Mouse (Mus musculus): ENCODE data around the gene Scn3a.
"Not testable (repeated sequence)": the region's sequence is repeated elsewhere in the genome, so short reads cannot be mapped to it uniquely, and the experiment has no call there.

Scn3a gene

DNA sequence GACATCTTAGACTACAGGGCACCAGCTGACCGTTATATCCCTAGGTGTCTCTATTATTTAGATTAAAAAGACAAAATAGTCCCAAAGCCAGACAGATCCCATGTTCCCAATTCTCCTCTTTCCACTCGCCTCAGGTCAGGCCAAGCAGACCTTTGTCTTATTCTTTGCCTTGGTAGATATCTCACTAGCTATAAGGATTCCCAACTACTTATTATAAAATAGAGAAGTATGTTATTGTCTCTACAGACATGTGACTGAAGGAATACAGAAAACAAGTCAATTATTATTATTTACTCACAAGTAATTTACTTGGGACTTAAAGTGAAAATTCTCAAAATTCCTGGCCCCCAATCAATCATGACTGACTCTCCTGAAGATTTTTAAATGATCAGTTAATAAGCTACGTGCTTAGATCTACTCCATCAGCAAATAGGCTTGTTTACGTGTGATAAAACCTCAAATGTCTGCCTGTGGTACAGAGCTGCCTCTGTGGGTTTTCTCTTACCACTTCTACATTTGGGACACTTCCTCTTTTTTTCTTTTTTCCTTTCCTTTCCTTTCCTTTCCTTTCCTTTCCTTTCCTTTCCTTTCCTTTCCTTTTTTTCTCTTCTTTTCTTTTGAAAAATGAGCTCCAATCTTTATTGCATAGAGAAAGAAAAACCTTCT lies 86.3 kb downstream of the Scn3a start:
- no peak for DNase-seq

DNA sequence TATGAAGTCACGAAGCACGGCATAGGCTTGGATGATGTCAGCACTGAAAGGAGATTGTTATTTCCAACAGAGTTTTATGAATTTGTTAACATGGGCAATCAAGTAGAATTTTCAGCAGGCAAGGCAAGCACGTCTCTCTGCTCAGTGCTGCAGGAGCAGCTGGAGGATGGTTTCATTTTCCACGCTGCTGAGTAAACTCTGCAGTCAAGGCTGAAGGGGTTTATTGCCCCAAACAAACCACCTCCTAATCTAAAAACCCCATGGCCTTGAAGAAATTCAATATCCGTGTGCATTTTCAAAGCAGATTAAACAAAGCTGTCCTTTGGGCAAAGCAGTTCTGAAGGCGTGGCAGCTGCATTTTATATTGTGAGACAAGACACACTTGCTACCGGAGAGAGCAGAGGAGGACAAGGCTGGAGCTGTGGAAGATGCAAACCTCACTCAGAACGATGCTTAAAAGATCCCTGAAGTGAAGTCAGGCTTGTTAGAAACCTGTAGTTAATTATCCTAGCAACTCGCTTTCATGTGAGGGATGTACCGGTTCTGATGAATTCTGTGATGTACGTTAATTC lies 96.0 kb downstream of the Scn3a start:
- no peak for DNase-seq

DNA sequence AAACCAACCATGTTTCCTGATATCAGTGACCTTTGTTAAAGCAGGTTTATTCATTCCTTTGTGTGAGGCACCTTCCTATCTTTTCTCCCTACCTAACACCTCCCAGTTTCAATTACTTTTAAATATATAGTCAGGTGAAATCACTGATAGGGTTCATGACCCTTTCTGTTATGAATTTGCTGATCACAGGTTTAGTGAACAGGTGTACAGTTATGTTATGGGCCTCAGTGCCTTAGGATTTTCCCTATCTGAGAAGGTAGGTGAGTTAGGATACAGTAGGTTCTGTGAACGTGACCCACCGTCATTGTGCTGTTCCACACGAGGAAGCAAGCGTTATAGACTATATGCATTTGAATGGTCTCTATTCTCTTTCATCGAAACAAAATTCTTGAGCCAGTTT lies 101.7 kb downstream of the Scn3a start:
- DNase-seq: no peak

DNA sequence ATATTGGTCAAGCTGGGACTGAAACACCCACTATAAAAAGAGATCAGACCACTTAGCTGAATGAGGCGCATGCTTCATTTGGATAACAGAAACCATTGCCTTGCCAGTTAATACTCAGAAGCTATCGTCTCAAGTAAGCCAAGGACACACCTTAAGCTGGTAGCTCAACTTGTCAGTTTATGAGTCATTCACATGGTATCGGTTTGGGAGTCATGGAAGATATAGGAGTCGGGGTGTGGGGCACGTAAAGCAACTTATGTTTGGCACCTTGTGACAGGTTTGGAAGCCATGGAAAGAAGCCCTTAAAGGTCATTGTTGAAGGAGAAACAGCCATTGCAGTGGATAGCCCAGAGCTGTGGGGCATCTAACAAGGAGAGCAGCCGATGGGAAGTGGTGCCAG lies 113.7 kb downstream of the Scn3a start:
- no peak for DNase-seq

DNA sequence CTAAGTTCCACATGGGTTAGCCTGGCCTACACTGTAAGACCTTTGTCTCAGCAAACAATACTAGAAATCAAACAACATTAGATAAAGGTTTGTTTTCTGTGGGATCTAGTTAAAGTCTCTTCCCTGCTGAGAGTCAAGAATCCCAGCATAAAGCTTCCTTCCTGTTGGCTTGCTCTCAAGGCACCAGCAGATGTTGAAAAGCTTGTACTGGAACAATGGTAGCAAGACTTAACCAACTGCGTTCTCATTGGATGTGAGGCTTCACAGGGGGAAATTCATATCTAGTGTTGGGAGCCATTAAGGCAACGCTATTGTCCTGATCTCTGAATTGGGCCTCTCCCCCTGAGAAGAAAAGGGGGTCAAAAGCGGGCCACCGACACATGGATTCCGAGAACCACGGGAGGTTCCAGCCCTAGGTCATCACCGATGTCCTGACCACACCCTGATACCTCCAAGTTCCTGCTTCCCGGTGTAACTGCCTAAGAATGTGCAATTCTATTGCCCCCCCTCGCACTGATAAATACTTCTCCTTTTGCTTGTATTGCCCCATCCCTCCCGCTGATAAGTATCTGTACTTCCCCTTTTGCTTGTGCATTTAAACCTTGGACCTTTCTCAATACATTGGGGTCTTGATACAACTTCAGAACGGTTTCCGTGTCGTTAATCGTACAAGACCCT lies 115.9 kb downstream of the Scn3a start:
- not testable (repeated sequence) for DNase-seq

DNA sequence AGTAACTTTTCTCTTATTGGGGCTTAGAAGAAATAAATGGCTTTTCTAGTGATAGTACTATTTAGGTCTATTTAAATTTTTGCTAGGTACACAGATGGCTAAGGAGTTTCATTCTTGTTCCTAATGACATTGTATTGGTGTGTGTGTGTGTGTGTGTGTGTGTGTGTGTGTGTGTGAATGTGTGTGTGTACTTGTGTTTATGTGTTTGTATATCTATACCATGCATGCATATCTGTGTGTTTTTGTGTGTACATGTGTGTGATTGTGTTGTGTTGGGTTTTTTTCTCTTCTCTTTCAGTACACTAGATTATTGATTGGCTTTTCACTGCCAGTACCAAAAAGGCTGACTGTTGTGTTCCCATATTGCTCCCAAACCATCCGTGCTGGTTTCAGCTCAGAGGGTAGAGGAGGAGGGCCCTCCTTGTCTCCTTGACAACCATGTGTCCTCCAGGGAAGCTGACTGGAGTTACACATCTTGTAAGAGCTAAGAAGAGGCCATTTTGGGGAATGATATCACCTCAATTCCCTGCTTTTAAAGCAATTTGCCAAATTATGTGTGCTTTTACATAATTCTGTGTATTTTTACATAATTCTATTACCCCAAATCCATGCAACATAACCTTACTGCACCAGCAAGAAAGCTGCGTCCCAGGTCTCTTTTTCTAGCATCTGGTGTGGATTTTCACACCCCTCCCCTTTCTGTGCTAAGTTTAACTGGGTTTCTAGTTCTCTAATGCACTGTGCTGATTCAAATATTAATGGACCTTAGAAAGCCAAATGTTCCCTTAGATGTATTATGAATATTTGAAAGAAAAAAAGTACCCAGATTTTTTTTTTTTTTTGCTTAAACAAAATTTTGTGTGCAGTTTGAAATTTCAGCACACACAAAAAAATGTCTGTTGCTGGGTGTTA lies 116.7 kb downstream of the Scn3a start:
- no peak for DNase-seq

DNA sequence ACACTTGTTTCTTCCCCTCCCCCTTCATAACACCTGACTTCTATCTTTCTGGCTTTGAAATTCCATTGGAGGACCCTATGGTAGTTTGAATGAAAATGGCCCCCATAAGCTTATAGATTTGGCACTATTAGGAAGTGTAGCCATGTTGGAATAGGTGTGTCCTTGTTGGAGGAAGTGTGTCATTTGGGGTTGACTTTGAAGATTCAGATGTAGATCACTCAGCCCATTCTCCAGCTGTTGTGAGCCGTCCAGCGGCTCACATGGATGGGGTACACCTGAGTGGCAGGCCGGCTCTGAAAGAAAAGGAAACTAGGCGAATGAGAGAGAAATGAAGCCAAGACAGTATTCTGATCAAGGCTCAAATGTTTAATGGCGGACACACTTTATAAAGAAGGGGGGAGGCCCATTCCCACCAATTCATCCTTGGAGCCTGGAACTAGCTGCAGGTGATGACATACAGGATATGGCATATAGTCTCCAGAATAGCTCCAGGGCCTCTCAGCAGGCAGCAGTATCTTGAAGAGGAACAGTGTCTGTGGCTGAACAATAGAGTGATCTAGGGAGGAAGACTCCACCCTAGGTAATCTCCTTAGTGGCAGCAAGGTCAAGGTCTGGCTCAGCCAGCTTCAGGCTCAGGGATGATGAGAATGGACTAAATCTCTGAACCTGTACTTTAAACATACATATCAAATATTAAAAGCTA lies 118.2 kb downstream of the Scn3a start:
- no peak for DNase-seq

DNA sequence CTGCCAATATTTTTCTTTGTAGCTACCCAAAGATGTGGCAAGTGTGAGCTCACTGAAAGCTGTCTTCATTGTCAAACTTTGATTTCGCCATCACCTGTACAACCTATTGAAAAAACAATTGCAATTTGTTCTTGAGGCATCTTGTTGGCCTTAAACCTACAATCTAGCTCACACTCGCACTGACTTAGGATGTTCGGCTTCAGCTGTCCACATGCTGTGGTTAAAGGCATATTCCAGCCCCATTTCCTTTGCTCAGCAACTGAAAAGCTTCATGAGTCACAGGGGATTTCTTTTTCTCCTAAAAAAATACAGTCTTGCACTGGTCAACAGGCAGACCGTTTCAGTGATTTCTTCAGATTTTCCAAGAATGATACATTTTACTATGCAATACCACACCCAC lies 124.3 kb downstream of the Scn3a start:
- DNase-seq: no peak

DNA sequence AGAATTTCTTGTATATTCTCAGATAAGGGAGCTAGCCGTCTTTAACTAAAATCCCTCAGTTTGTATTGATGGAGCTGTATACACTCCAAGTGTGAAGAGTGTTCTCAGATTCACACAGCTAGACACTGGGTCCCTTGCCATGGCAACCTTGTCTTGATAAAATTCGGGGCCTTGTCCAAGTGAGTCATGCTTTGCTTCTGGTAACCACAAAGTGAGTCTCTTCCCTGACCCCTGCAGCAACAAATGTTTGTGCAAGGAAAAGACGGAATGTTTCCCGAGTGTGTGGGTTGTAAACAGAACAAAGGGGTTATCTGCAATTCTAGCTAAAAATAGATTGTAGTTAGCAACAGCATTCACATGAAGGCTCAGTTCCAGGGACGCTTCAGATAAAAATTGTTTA lies 125.9 kb downstream of the Scn3a start:
- no peak for DNase-seq

DNA sequence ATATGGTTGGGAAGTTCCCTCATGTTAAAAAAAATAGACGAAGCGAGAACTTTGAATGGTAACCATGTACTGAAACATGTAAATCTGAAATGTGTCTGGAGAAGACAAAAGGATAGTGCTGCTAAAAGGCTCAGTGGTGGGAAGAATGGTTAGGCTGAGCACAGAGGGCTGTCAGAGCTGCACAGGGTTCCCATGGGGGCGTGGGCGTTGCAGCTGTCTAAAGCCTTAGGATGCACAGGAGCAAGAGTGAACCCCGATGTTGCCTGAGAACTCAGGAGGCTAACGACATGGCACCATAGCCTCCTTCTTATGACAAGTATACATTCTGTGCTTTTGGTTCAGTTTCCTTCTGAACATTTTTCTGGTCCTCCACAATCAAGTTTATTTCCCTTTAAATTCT lies 126.3 kb downstream of the Scn3a start:
- no peak for DNase-seq

DNA sequence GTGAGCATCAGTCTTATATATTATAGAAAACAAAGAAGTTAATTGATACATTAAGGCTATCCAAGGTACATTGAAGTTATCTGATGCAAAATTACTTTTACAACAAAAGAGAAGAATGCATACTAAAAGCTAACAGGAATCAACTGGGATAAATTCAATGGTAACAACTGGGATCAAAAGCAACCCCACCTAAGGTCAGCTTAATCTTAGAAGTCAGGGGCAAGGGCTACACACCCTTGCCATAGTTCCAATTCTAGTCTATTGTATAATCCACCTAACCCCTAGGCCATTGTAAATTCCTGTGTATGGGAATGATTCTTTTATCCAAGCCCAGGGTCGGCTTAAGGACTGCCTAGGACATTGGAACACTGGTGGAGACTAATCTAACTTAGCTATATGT lies 130.5 kb downstream of the Scn3a start:
- DNase-seq: no peak

DNA sequence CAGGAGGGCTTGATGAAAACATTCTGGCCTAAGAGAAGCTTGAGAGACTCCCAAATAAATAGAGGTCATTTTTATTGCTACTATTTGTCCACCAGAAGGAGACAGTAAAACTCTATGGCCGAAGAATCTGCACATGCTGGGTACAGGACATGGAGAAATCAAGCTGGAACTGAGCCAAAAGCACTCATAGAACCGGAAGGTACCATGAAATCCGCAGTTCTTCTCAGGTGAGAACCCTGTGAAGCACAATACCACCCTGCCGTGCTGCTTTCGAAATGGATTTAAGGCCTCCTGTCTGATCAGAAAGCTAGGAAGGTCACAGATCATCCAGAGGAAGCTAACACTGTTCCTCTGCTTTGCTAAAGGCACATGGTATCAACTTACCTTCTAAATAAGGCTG lies 143.9 kb downstream of the Scn3a start:
- DNase-seq: no peak

DNA sequence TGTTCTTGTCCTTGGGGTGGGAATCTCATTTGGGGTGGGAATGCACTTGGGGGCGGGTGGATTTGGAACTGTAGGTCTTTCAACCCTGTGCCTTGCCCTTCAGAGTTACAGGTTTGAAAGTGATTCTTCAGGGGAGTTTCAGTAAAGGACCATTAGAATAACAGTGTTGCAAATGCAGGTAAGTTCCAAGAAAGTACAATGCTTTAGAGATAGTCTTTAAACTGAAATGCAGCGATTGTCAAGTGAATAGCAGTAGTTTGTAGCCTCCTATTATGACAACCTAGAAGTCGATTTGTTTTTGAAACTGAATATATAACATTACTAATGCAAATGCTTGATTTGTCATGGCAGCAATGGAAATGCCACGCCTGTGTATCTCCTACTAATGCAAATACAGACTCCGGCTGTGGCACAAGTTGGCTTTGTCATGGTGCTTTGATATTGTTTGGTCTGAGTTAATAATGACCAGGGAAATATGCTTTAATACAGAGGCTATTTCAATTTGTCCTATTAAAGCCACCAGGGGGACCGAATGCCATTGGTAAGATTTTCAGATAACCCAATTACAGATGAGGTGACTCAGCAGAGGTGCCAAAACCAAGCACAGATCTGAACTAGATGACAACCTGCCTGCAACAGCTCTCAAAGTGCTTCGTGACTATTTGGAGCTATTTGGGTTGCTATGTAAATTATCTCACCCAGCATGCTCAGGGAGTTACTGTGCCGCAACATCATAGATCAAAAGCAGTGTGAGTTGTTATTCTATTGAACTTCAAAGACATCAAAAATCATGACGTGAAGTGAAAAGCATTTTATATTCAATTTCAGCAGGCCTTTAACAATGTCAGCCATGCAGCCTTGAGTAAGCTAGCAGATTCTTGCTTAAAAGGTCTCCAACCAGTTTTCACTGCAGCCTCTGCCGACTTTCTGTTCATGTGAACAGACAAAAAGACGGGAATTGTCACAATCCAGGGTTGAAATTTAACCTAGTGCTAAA lies 145.9 kb downstream of the Scn3a start:
- no peak for DNase-seq

DNA sequence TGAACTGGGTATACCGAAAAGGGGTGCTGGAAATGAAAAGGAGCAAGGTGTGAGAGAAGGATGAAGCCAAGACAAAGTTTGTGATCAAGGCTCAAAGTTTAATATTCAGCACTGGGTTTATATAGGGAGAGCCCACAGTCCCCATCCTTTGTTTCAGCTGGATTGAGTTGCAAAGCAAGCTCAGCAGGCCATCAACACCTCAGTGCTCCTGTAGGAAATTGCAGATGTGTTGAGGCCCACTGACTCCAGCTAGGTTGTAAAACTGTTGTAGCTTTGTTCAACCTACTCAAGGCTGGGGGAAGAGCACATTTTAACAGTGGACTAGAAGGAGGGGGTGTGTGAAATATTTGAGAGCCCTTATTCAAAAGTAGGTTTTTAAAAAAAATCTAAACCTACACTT lies 148.8 kb downstream of the Scn3a start:
- no peak for DNase-seq

DNA sequence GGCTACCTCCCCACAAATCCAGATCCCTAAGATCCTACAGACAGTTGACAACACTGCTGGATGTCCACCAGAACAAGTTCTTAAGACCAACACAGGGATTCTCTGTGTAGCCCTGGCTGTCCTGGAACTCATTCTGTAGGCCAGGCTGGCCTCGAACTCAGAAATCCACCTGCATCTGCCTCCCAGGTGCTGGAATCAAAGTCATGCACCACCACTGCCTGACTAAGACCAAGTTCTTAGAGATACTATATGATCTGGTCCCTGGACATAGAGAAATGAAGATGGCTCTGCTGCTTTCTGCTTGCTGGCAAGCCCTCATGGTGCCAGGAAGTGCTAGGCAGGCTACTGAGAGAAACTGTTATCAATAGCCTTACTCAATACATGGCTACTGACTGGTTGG lies 150.9 kb downstream of the Scn3a start:
- DNase-seq: no peak

DNA sequence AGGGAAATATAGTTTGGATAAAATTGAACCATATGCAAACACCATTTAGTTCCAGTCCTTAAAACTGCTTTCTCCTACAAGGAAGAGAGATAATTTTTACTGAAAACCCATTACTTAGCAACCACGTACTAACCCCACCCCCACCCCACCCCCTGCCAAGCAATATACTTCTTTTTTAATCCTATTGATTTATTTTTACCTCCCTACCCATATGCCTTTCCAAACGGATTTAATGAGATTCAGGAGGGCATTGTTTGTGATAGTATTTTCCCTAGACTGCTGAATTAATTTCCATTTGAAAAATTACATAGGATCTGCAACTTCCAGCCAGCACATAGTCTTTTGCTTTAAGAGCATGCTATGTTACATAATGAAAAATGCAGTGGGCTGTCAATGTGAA lies 152.1 kb downstream of the Scn3a start:
- no peak for DNase-seq

DNA sequence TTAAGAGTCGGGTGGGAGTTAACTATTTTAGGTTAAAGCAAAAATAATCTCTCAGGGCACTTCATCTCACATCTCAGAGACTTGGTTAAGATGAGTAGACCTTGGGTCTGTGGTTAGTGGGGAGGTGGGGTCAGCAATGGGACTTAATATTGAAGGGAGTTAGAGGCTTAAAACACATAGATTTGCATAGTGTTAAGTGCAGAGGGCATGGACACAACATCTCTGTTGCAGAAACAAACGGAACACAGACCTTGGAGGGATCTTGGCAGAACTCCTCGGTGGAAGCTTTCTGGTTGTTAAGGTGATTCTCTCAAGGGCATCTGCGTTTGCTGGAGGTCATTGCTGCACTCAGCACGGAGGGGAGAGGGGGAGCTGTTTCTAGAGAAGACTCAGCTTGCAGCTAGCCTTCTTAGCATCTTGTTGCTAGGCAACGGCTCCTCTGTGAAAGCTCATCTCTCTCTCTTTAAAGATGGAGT lies 152.6 kb downstream of the Scn3a start:
- DNase-seq: peak; percentile 4

DNA sequence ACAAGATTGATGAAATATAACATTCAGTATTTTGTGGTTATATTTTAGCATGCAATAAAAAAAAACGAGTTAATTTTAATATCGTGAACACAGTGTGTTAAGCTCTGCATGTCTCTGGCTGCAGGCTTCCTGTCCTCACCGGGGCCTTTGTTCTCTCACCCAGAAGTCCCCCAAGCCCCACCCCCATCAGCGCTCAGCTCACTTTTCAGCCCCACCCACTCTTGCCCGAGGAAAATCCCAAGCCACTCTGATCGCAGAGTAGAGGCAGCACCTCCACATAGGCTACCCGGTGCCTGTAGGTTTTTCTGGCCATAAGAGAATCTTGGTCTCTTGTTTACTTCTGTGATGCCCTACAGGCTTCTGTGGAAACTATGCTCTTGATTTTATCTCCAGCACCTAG lies 153.2 kb downstream of the Scn3a start:
- peak; percentile 3 for DNase-seq

DNA sequence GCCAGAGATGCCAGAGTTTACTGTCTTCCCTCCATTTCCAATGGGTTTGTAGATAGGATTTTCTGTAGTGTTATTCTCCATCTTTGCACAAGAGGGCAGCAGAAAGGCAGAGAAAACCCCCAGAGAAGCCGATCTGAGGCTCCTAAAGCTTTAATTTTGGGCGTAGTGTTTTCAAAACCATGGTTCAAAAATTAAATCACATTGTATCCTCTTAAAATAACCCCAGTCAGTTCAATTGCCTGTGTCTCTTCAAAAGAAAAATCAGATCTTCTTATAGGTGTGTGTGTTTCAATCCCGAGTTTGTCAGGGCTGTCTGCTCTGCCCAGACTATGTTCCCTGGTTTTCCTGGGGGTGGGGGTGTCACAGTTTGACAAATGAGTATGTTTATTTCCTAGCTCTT lies 153.7 kb downstream of the Scn3a start:
- peak; percentile 3 for DNase-seq
